Mouse (Mus musculus): ENCODE results near the gene Fkbp2. TPM values are rescaled to one million over a fixed set of nuclear protein-coding genes. Genes with fewer than 3 reads are reported as not detected.

Gene Fkbp2
- polyA plus RNA-seq, 1 experiment from 2014 or later, result 129 TPM

GRCm38 (mm10) chr19:7012426-7012825 is 32.1 kb upstream of the Fkbp2 start:
- Histone ChIP-seq H3K4me1 (ENCODE audit: control insufficient read depth, insufficient read depth, low read length) (no peaks in the 10 kb centered on the region), H3K4me3 (ENCODE audit: low read depth, low read length) (no peak overlapping the region), H3K27ac (ENCODE audit: low read length) (no peak overlapping the region), H3K36me3 (ENCODE audit: control insufficient read depth, insufficient read depth, low read length) (no peaks in the 10 kb centered on the region), H3K9me3 (replicated peaks; ENCODE audit: control insufficient read depth, low read length, poor library complexity, severe bottlenecking) (no peaks in the 10 kb centered on the region), H3K4me2 (ENCODE audit: low read length) (no peak overlapping the region), H3K9ac (ENCODE audit: low read depth, low read length) (no peak overlapping the region), H3K27me3 (ENCODE audit: control insufficient read depth, insufficient read depth, low read depth, low read length) (no peaks in the 10 kb centered on the region)
- ATAC-seq, result no peak
- WGBS, result 78% methylated on average over 4 of the region's 4 CpGs

DNA sequence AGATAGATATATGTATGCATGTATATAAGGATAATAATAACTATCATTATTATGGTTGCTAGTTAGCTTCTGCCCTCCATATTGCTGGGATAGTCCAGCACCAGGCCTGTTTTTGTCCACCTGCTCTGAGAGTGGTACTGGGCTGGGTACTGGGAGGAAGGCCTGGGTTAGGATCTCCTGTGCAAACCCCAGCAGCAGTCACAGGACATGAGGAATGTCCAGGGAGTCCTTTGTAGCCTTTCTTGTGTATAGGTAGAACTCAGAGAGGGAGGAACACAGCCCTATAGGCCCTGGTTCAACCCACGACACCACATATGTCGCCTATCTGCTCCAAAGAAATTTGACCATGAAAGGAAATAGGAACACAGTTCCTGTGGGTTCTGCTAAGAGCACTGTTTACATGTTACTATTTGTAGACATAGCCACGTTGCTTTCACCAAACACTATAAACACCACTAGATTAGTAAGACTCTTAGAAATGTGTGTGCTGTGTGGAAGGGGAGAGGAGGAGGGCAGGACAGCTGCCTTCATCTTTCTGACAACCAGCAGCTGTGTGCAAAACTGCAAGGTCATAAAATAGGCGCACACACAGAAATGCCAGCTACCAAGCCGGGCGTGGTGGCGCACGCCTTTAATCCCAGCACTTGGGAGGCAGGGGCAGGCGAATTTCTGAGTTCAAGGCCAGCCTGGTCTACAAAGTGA is 26.7 kb upstream of the Fkbp2 start:
- Histone ChIP-seq H3K27me3 (ENCODE audit: control insufficient read depth, insufficient read depth, low read depth, low read length) (no peaks in the 10 kb centered on the region), H3K36me3 (ENCODE audit: control insufficient read depth, insufficient read depth, low read length) (no peaks in the 10 kb centered on the region), H3K4me3 (ENCODE audit: low read depth, low read length) (no peak overlapping the region), H3K4me1 (ENCODE audit: control insufficient read depth, insufficient read depth, low read length) (no peaks in the 10 kb centered on the region), H3K27ac (ENCODE audit: low read length) (no peak overlapping the region), H3K9ac (ENCODE audit: low read depth, low read length) (no peak overlapping the region), H3K4me2 (ENCODE audit: low read length) (no peak overlapping the region), H3K9me3 (replicated peaks; ENCODE audit: control insufficient read depth, low read length, poor library complexity, severe bottlenecking) (no peaks in the 10 kb centered on the region)
- WGBS, result 91% methylated on average over 9 of the region's 9 CpGs
- no peak for ATAC-seq

- no peak overlapping the region for H3K27ac ChIP-seq (ENCODE audit: low read length)
- 92% methylated on average over 19 of the region's 19 CpGs for WGBS
- no peak overlapping the region for H3K4me2 ChIP-seq (ENCODE audit: low read length)
- H3K27me3 ChIP-seq (ENCODE audit: control insufficient read depth, insufficient read depth, low read depth, low read length), result no peaks in the 10 kb centered on the region
- H3K9ac ChIP-seq (ENCODE audit: low read depth, low read length), result no peak overlapping the region
- H3K36me3 ChIP-seq (ENCODE audit: control insufficient read depth, insufficient read depth, low read length), result peaks cover 10% of the 10 kb centered on the region
- no peaks in the 10 kb centered on the region; the same call in 1 of the 2 replicates for H3K9me3 ChIP-seq (replicated peaks; ENCODE audit: control insufficient read depth, low read length, poor library complexity, severe bottlenecking)
- ATAC-seq, result no peak
- H3K4me3 ChIP-seq (ENCODE audit: low read depth, low read length), result no peak overlapping the region
- peaks cover 25% of the 10 kb centered on the region for H3K4me1 ChIP-seq (ENCODE audit: control insufficient read depth, insufficient read depth, low read length)
Measured at GRCm38 (mm10) chr19:6999360-7000063, 19.2 kb upstream of the Fkbp2 start.

GRCm38 (mm10) chr19:6997721-6998290 is 17.5 kb upstream of the Fkbp2 start:
- peaks cover 32% of the 10 kb centered on the region for H3K4me1 ChIP-seq (ENCODE audit: control insufficient read depth, insufficient read depth, low read length)
- H3K27me3 ChIP-seq (ENCODE audit: control insufficient read depth, insufficient read depth, low read depth, low read length), result no peaks in the 10 kb centered on the region
- no peak overlapping the region for H3K9ac ChIP-seq (ENCODE audit: low read depth, low read length)
- no peak overlapping the region for H3K4me3 ChIP-seq (ENCODE audit: low read depth, low read length)
- H3K4me2 ChIP-seq (ENCODE audit: low read length), result no peak overlapping the region
- no peak overlapping the region for H3K27ac ChIP-seq (ENCODE audit: low read length)
- H3K36me3 ChIP-seq (ENCODE audit: control insufficient read depth, insufficient read depth, low read length), result peaks cover 10% of the 10 kb centered on the region
- 85% methylated on average over 9 of the region's 9 CpGs for WGBS
- H3K9me3 ChIP-seq (replicated peaks; ENCODE audit: control insufficient read depth, low read length, poor library complexity, severe bottlenecking), result no peaks in the 10 kb centered on the region; the same call in 1 of the 2 replicates
- no peak for ATAC-seq

GRCm38 (mm10) chr19:6996006-6996405 is 15.7 kb upstream of the Fkbp2 start, which contains the start of the genes Nudt22 and Trpt1:
Nudt22 (minus strand) TSS chr19:6996117.
Trpt1 (plus strand) TSS chr19:6996131.
- Histone ChIP-seq H3K9me3 (replicated peaks; ENCODE audit: control insufficient read depth, low read length, poor library complexity, severe bottlenecking) (no peaks in the 10 kb centered on the region; the same call in 1 of the 2 replicates), H3K27ac (ENCODE audit: low read length) (peak within 1 kb of the TSS; percentile 9), H3K4me3 (ENCODE audit: low read depth, low read length) (peak within 1 kb of the TSS; percentile 45), H3K4me1 (ENCODE audit: control insufficient read depth, insufficient read depth, low read length) (peaks cover 37% of the 10 kb centered on the region), H3K4me2 (ENCODE audit: low read length) (peak within 1 kb of the TSS; percentile 71), H3K36me3 (ENCODE audit: control insufficient read depth, insufficient read depth, low read length) (peaks cover 10% of the 10 kb centered on the region), H3K27me3 (ENCODE audit: control insufficient read depth, insufficient read depth, low read depth, low read length) (no peaks in the 10 kb centered on the region), H3K9ac (ENCODE audit: low read depth, low read length) (peak within 1 kb of the TSS; percentile 58)
- ATAC-seq, result peak; percentile 68
- WGBS, result under 1% methylated on average over 24 of the region's 24 CpGs

GRCm38 (mm10) chr19:6995255-6995991 is 15.1 kb upstream of the Fkbp2 start:
- no peaks in the 10 kb centered on the region for H3K27me3 ChIP-seq (ENCODE audit: control insufficient read depth, insufficient read depth, low read depth, low read length)
- no peak for ATAC-seq
- H3K36me3 ChIP-seq (ENCODE audit: control insufficient read depth, insufficient read depth, low read length), result peaks cover 10% of the 10 kb centered on the region
- H3K4me2 ChIP-seq (ENCODE audit: low read length), result peak overlapping the region; percentile 71
- peak overlapping the region; percentile 45 for H3K4me3 ChIP-seq (ENCODE audit: low read depth, low read length)
- 48% methylated on average over 20 of the region's 21 CpGs for WGBS
- H3K4me1 ChIP-seq (ENCODE audit: control insufficient read depth, insufficient read depth, low read length), result peaks cover 37% of the 10 kb centered on the region
- no peaks in the 10 kb centered on the region; the same call in 1 of the 2 replicates for H3K9me3 ChIP-seq (replicated peaks; ENCODE audit: control insufficient read depth, low read length, poor library complexity, severe bottlenecking)
- peak overlapping the region; percentile 58 for H3K9ac ChIP-seq (ENCODE audit: low read depth, low read length)
- H3K27ac ChIP-seq (ENCODE audit: low read length), result no peak overlapping the region

GRCm38 (mm10) chr19:6994489-6994888 is 14.2 kb upstream of the Fkbp2 start:
- no peak overlapping the region for H3K27ac ChIP-seq (ENCODE audit: low read length)
- WGBS, result 88% methylated on average over 8 of the region's 8 CpGs
- no peak overlapping the region for H3K4me3 ChIP-seq (ENCODE audit: low read depth, low read length)
- H3K4me1 ChIP-seq (ENCODE audit: control insufficient read depth, insufficient read depth, low read length), result peaks cover 37% of the 10 kb centered on the region
- ATAC-seq, result no peak
- peak overlapping the region; percentile 58 for H3K9ac ChIP-seq (ENCODE audit: low read depth, low read length)
- no peak overlapping the region; the same call in 1 of the 2 replicates for H3K4me2 ChIP-seq (ENCODE audit: low read length)
- peaks cover 4% of the 10 kb centered on the region; the same call in 1 of the 2 replicates for H3K36me3 ChIP-seq (ENCODE audit: control insufficient read depth, insufficient read depth, low read length)
- no peaks in the 10 kb centered on the region for H3K9me3 ChIP-seq (replicated peaks; ENCODE audit: control insufficient read depth, low read length, poor library complexity, severe bottlenecking)
- H3K27me3 ChIP-seq (ENCODE audit: control insufficient read depth, insufficient read depth, low read depth, low read length), result no peaks in the 10 kb centered on the region

- Histone ChIP-seq H3K4me1 (ENCODE audit: control insufficient read depth, insufficient read depth, low read length) (peaks cover 37% of the 10 kb centered on the region), H3K9me3 (replicated peaks; ENCODE audit: control insufficient read depth, low read length, poor library complexity, severe bottlenecking) (no peaks in the 10 kb centered on the region), H3K27ac (ENCODE audit: low read length) (no peak overlapping the region), H3K4me3 (ENCODE audit: low read depth, low read length) (no peak overlapping the region), H3K4me2 (ENCODE audit: low read length) (no peak overlapping the region), H3K27me3 (ENCODE audit: control insufficient read depth, insufficient read depth, low read depth, low read length) (no peaks in the 10 kb centered on the region), H3K9ac (ENCODE audit: low read depth, low read length) (no peak overlapping the region), H3K36me3 (ENCODE audit: control insufficient read depth, insufficient read depth, low read length) (no peaks in the 10 kb centered on the region)
- no peak for ATAC-seq
- 90% methylated on average over 8 of the region's 8 CpGs for WGBS
Measured at GRCm38 (mm10) chr19:6994002-6994401, 13.7 kb upstream of the Fkbp2 start.

All from midbrain, embryonic 16.5 days (tissue).